21 mouse cellular contexts compared by ENCODE assay signal in genomic region chr15:77872996-77873395, GRCm38 (mm10). TPM values are rescaled to one million over a fixed set of nuclear protein-coding genes. Genes with fewer than 3 reads are reported as not detected.
DNase-seq lines count a peak whose midpoint lies in the region; ATAC-seq and TF ChIP-seq lines count a peak whose summit lies in the region.
"Had no signal": no experiment of that assay in that cellular context is flagged by ENCODE, and none has a peak within 500 bp of the region (broad histone marks: within the 10 kb centered on the region; RNA-seq: fewer than 3 reads in every experiment).

No protein-coding gene starts in this region.

- no peak for DNase-seq in kidney, adult 2 months
- no peak for DNase-seq in kidney, postnatal 25 days
- no peak for DNase-seq in kidney, postnatal 0 days (ENCODE audit: low spot score)
- no peak for DNase-seq in kidney, postnatal 10 days
- DNase-seq in cerebellum, adult 2 months: no peak
- DNase-seq: adrenal gland, adult 8-10 months; adrenal gland, postnatal 25 days; cerebellum, adult 11-12 months; cerebellum, adult 9-10 months; forebrain, postnatal 0 days; gastrocnemius, adult 2 months; gastrocnemius, postnatal 14 days; heart, adult 11 months had no signal

- H3K4me1 ChIP-seq in kidney, adult 2 months (ENCODE audit: control insufficient read depth, insufficient read depth, low read length): 0 out of 2 replicates have a peak, but pooled peaks cover 2% of the 10 kb centered on the region
- H3K4me1 ChIP-seq in kidney, postnatal 0 days (replicated peaks; ENCODE audit: insufficient read depth, low read length): 0 out of 2 replicates have a peak, but pooled peaks cover 5% of the 10 kb centered on the region
- peaks cover 41% of the 10 kb centered on the region for H3K4me1 ChIP-seq in small intestine, adult 2 months (ENCODE audit: control insufficient read depth, insufficient read depth, insufficient read length, low read length)
- H3K4me1 ChIP-seq in cerebellum, adult 2 months (ENCODE audit: control insufficient read depth, insufficient read depth, low read length): no peaks in the 10 kb centered on the region
- H3K4me1 ChIP-seq: embryonic facial prominence, embryonic 12.5 days; embryonic facial prominence, embryonic 15.5 days; hindbrain, embryonic 12.5 days; hindbrain, embryonic 15.5 days had no signal

- no peak for ATAC-seq in kidney, postnatal 0 days (replicated peaks; ENCODE audit: low FRiP score, low read depth)
- ATAC-seq: activated CD4-positive, CD25-positive, alpha-beta regulatory T cell, adult 4 months; forebrain, embryonic 14.5 days; forebrain, postnatal 0 days had no signal

- H3K36me3 ChIP-seq in kidney, adult 2 months (ENCODE audit: control insufficient read depth, insufficient read depth, low read length): no peaks in the 10 kb centered on the region
- no peaks in the 10 kb centered on the region for H3K36me3 ChIP-seq in kidney, postnatal 0 days (ENCODE audit: insufficient read depth, low read length)
- no peaks in the 10 kb centered on the region for H3K36me3 ChIP-seq in small intestine, adult 2 months (ENCODE audit: control insufficient read depth, insufficient read depth, low read length)
- H3K36me3 ChIP-seq: embryonic facial prominence, embryonic 12.5 days; embryonic facial prominence, embryonic 15.5 days; hindbrain, embryonic 12.5 days; hindbrain, embryonic 15.5 days had no signal

- H3K27me3 ChIP-seq in kidney, adult 2 months (replicated peaks; ENCODE audit: control insufficient read depth, insufficient read depth, low read length): no peaks in the 10 kb centered on the region
- no peaks in the 10 kb centered on the region for H3K27me3 ChIP-seq in kidney, postnatal 0 days (ENCODE audit: insufficient read depth, low read length)
- no peaks in the 10 kb centered on the region for H3K27me3 ChIP-seq in small intestine, adult 2 months (ENCODE audit: control insufficient read depth, insufficient read depth, low read length)
- no peaks in the 10 kb centered on the region for H3K27me3 ChIP-seq in cerebellum, adult 2 months (ENCODE audit: control insufficient read depth, insufficient read depth, low read length)
- H3K27me3 ChIP-seq: embryonic facial prominence, embryonic 12.5 days; embryonic facial prominence, embryonic 15.5 days; hindbrain, embryonic 12.5 days; hindbrain, embryonic 15.5 days had no signal

- H3K27ac ChIP-seq in kidney, adult 2 months (ENCODE audit: insufficient read depth, low read depth, low read length): 0 out of 2 replicates have a peak overlapping the region, but pooled peaks have one; percentile 24
- H3K27ac ChIP-seq in kidney, postnatal 0 days: 0 out of 2 replicates have a peak overlapping the region, but pooled peaks have one; percentile 50
- peak overlapping the region; percentile 50; the same call in 1 of the 2 replicates for H3K27ac ChIP-seq in small intestine, adult 2 months (ENCODE audit: insufficient read depth, low read depth, low read length)
- H3K27ac ChIP-seq in cerebellum, adult 2 months (ENCODE audit: insufficient read depth, low read length): no peak overlapping the region
- H3K27ac ChIP-seq: embryonic facial prominence, embryonic 12.5 days; embryonic facial prominence, embryonic 15.5 days; gastrocnemius, adult 2 months; hindbrain, embryonic 12.5 days; hindbrain, embryonic 15.5 days had no signal

- no peaks in the 10 kb centered on the region for H3K9me3 ChIP-seq in kidney, postnatal 0 days (replicated peaks; ENCODE audit: low read length)
- H3K9me3 ChIP-seq: embryonic facial prominence, embryonic 12.5 days; embryonic facial prominence, embryonic 15.5 days; hindbrain, embryonic 12.5 days; hindbrain, embryonic 15.5 days had no signal

- H3K4me3 ChIP-seq in kidney, adult 2 months (ENCODE audit: insufficient read depth, low read depth, low read length): no peak overlapping the region
- no peak overlapping the region for H3K4me3 ChIP-seq in kidney, postnatal 0 days (replicated peaks; ENCODE audit: low read depth, low read length)
- H3K4me3 ChIP-seq in small intestine, adult 2 months (ENCODE audit: low read depth, low read length): no peak overlapping the region
- H3K4me3 ChIP-seq in cerebellum, adult 2 months (replicated peaks; ENCODE audit: insufficient read depth, low read depth, low read length): no peak overlapping the region
- H3K4me3 ChIP-seq: embryonic facial prominence, embryonic 12.5 days; embryonic facial prominence, embryonic 15.5 days; gastrocnemius, adult 2 months; hindbrain, embryonic 12.5 days; hindbrain, embryonic 15.5 days had no signal

- no peak overlapping the region for H3K9ac ChIP-seq in kidney, postnatal 0 days (ENCODE audit: low read depth, low read length)
- H3K9ac ChIP-seq: embryonic facial prominence, embryonic 12.5 days; embryonic facial prominence, embryonic 15.5 days; forebrain, postnatal 0 days; hindbrain, embryonic 12.5 days; hindbrain, embryonic 15.5 days had no signal

- WGBS in kidney, adult 2 months: 80% methylated on average over 3 of the region's 3 CpGs
- 69% methylated on average over 3 of the region's 3 CpGs for WGBS in kidney, postnatal 0 days
- WGBS in small intestine, adult 2 months: 29% methylated on average over 3 of the region's 3 CpGs
- 86% methylated on average over 3 of the region's 3 CpGs for WGBS in cerebellum, adult 2 months

- TF ChIP-seq CTCF in kidney, adult 2 months (conservative IDR thresholded peaks at IDR 0.05; ENCODE audit: insufficient read depth, insufficient read length, low read depth, low read length): no peak
- TF ChIP-seq CTCF in kidney, postnatal 0 days (IDR thresholded peaks at IDR 0.05; ENCODE audit: low read depth): no peak
- no peak for TF ChIP-seq CTCF in small intestine, adult 2 months (IDR thresholded peaks at IDR 0.05; ENCODE audit: extremely low read depth, insufficient read length, insufficient replicate concordance, low read depth, low read length)
- TF ChIP-seq CTCF in cerebellum, adult 2 months (IDR thresholded peaks at IDR 0.05; ENCODE audit: borderline replicate concordance, insufficient read depth, low read depth, low read length): no peak

- no peak for TF ChIP-seq POLR2A in kidney, adult 2 months (IDR thresholded peaks at IDR 0.05; ENCODE audit: low read depth, low read length)
- no peak for TF ChIP-seq POLR2A in small intestine, adult 2 months (IDR thresholded peaks at IDR 0.05; ENCODE audit: low read depth, low read length)
- no peak for TF ChIP-seq POLR2A in cerebellum, adult 2 months (IDR thresholded peaks at IDR 0.05; ENCODE audit: borderline replicate concordance, insufficient read depth, low read length)

- no peak overlapping the region for H3K4me2 ChIP-seq in kidney, postnatal 0 days (ENCODE audit: low read length)
- H3K4me2 ChIP-seq: embryonic facial prominence, embryonic 12.5 days; embryonic facial prominence, embryonic 15.5 days; heart, embryonic 11.5 days; hindbrain, embryonic 12.5 days; hindbrain, embryonic 15.5 days had no signal

RNA-seq across cellular contexts. Expression of gene Myh9, which starts 31.0 kb away (rescaled TPM):
- 57.7 and 64.1 TPM in 2 replicates for polyA plus RNA-seq in kidney, adult 2 months (2012; rRNA removed)
- polyA plus RNA-seq in kidney, postnatal 0 days (2015; fragmentation: Nextera tagmentation; extraction: Ambion mirVana): 52.9 and 57.2 TPM in 2 replicates
- 44.8 and 89.4 TPM in 2 replicates for polyA plus RNA-seq in small intestine, adult 2 months (2012; rRNA removed)
- polyA plus RNA-seq in cerebellum, adult 2 months (2012; rRNA removed): 44.2 and 45.2 TPM in 2 replicates

RNA-seq across cellular contexts. Expression of gene Txn2, which starts 55.8 kb away (rescaled TPM):
- 396 and 408 TPM in 2 replicates for polyA plus RNA-seq in kidney, adult 2 months (2012; rRNA removed)
- polyA plus RNA-seq in kidney, postnatal 0 days (2015; fragmentation: Nextera tagmentation; extraction: Ambion mirVana): 245 and 253 TPM in 2 replicates
- 157 and 222 TPM in 2 replicates for polyA plus RNA-seq in small intestine, adult 2 months (2012; rRNA removed)
- polyA plus RNA-seq in cerebellum, adult 2 months (2012; rRNA removed): 221 and 225 TPM in 2 replicates
